Mouse (Mus musculus): ENCODE measurements around the gene Mmp28. TPM values are rescaled to one million over a fixed set of nuclear protein-coding genes. Genes with fewer than 3 reads are reported as not detected.

The Mmp28 gene
- total and polyA plus RNA-seq, 2 experiments from 2014 or later: 1.4 to 5.5 TPM

GRCm38 (mm10) chr11:83472324-83473234 lies 9.7 kb upstream of the Mmp28 start, which contains the start of gene Taf15:
Taf15 (plus strand) TSS chr11:83473086.
- H3K27ac ChIP-seq (ENCODE audit: low read depth, low read length): peak within 1 kb of the TSS; percentile 98
- peak; percentile 79 for TF ChIP-seq CTCF (IDR thresholded peaks at IDR 0.05)
- peaks cover 10% of the 10 kb centered on the region for H3K4me1 ChIP-seq (ENCODE audit: insufficient read depth, low read length)
- peak within 1 kb of the TSS; percentile 93 for H3K4me3 ChIP-seq (ENCODE audit: low read depth, low read length)
- H3K4me2 ChIP-seq (ENCODE audit: low read depth, low read length, poor library complexity, severe bottlenecking): peak within 1 kb of the TSS; percentile 85
- peak; percentile 98 for ATAC-seq (ENCODE audit: low FRiP score)
- under 1% methylated on average over 66 of the region's 66 CpGs for WGBS
- peak; percentile 99 for DNase-seq (ENCODE audit: low spot score)
- H3K36me3 ChIP-seq (ENCODE audit: insufficient read depth, low read length): no peaks in the 10 kb centered on the region
- no peaks in the 10 kb centered on the region for H3K9me3 ChIP-seq (ENCODE audit: low read length)
- H3K9ac ChIP-seq (replicated peaks; ENCODE audit: low read length, poor library complexity, severe bottlenecking): peak within 1 kb of the TSS; percentile 83
- H3K27me3 ChIP-seq (ENCODE audit: insufficient read depth, low read length): no peaks in the 10 kb centered on the region

GRCm38 (mm10) chr11:83471766-83472165 lies 8.9 kb upstream of the Mmp28 start:
- no peaks in the 10 kb centered on the region for H3K27me3 ChIP-seq (ENCODE audit: insufficient read depth, low read length)
- no peaks in the 10 kb centered on the region for H3K9me3 ChIP-seq (ENCODE audit: low read length)
- H3K27ac ChIP-seq (ENCODE audit: low read depth, low read length): no peak overlapping the region
- ATAC-seq (ENCODE audit: low FRiP score) (no peak), DNase-seq (ENCODE audit: low spot score) (no peak)
- H3K4me1 ChIP-seq (ENCODE audit: insufficient read depth, low read length): peaks cover 10% of the 10 kb centered on the region
- WGBS: 81% methylated on average over 2 of the region's 2 CpGs
- no peak overlapping the region for H3K9ac ChIP-seq (replicated peaks; ENCODE audit: low read length, poor library complexity, severe bottlenecking)
- H3K4me3 ChIP-seq (ENCODE audit: low read depth, low read length): peak overlapping the region; percentile 93; the same call in 1 of the 2 replicates
- TF ChIP-seq CTCF (IDR thresholded peaks at IDR 0.05): no peak
- peak overlapping the region; percentile 85 for H3K4me2 ChIP-seq (ENCODE audit: low read depth, low read length, poor library complexity, severe bottlenecking)
- no peaks in the 10 kb centered on the region for H3K36me3 ChIP-seq (ENCODE audit: insufficient read depth, low read length)

- 96% methylated on average over 3 of the region's 3 CpGs for WGBS
- H3K9me3 ChIP-seq (ENCODE audit: low read length): no peaks in the 10 kb centered on the region
- no peak for DNase-seq (ENCODE audit: low spot score)
- no peak for ATAC-seq (ENCODE audit: low FRiP score)
- H3K4me3 ChIP-seq (ENCODE audit: low read depth, low read length): no peak overlapping the region
- no peak overlapping the region for H3K4me2 ChIP-seq (ENCODE audit: low read depth, low read length, poor library complexity, severe bottlenecking)
- H3K4me1 ChIP-seq (ENCODE audit: insufficient read depth, low read length): no peaks in the 10 kb centered on the region; the same call in 1 of the 2 replicates
- peaks cover 10% of the 10 kb centered on the region for H3K27me3 ChIP-seq (ENCODE audit: insufficient read depth, low read length)
- H3K27ac ChIP-seq (ENCODE audit: low read depth, low read length): no peak overlapping the region
- H3K36me3 ChIP-seq (ENCODE audit: insufficient read depth, low read length): no peaks in the 10 kb centered on the region
- no peak overlapping the region for H3K9ac ChIP-seq (replicated peaks; ENCODE audit: low read length, poor library complexity, severe bottlenecking)
- no peak for TF ChIP-seq CTCF (IDR thresholded peaks at IDR 0.05)
Observed at GRCm38 (mm10) chr11:83468765-83469164, 5.9 kb upstream of the Mmp28 start.

GRCm38 (mm10) chr11:83467120-83467652 lies 4.3 kb upstream of the Mmp28 start:
- ATAC-seq (ENCODE audit: low FRiP score): no peak
- no peak for TF ChIP-seq CTCF (IDR thresholded peaks at IDR 0.05)
- H3K27ac ChIP-seq (ENCODE audit: low read depth, low read length): no peak overlapping the region

GRCm38 (mm10) chr11:83465976-83466375 lies 3.1 kb upstream of the Mmp28 start:
- no peak for TF ChIP-seq CTCF (IDR thresholded peaks at IDR 0.05)
- Histone ChIP-seq H3K36me3 (ENCODE audit: insufficient read depth, low read length) (no peaks in the 10 kb centered on the region), H3K9ac (replicated peaks; ENCODE audit: low read length, poor library complexity, severe bottlenecking) (no peak overlapping the region), H3K27me3 (ENCODE audit: insufficient read depth, low read length) (peaks cover 15% of the 10 kb centered on the region), H3K4me2 (ENCODE audit: low read depth, low read length, poor library complexity, severe bottlenecking) (no peak overlapping the region), H3K4me3 (ENCODE audit: low read depth, low read length) (no peak overlapping the region), H3K9me3 (ENCODE audit: low read length) (no peaks in the 10 kb centered on the region), H3K4me1 (ENCODE audit: insufficient read depth, low read length) (no peaks in the 10 kb centered on the region; the same call in 1 of the 2 replicates), H3K27ac (ENCODE audit: low read depth, low read length) (no peak overlapping the region)
- 29% methylated on average over 2 of the region's 2 CpGs for WGBS
- DNase-seq (ENCODE audit: low spot score) (peak; percentile 86), ATAC-seq (ENCODE audit: low FRiP score) (no peak; the same call in 1 of the 2 replicates)

More at GRCm38 (mm10) chr11:83467120-83467652, 4.3 kb upstream of the Mmp28 start:
- Histone ChIP-seq H3K36me3 (ENCODE audit: insufficient read depth, low read length) (no peaks in the 10 kb centered on the region), H3K27me3 (ENCODE audit: insufficient read depth, low read length) (peaks cover 13% of the 10 kb centered on the region), H3K9ac (replicated peaks; ENCODE audit: low read length, poor library complexity, severe bottlenecking) (no peak overlapping the region), H3K4me3 (ENCODE audit: low read depth, low read length) (no peak overlapping the region), H3K9me3 (ENCODE audit: low read length) (no peaks in the 10 kb centered on the region), H3K4me2 (ENCODE audit: low read depth, low read length, poor library complexity, severe bottlenecking) (no peak overlapping the region), H3K4me1 (ENCODE audit: insufficient read depth, low read length) (no peaks in the 10 kb centered on the region; the same call in 1 of the 2 replicates)
- WGBS: 56% methylated on average over 11 of the region's 11 CpGs
- peak; percentile 80 for DNase-seq (ENCODE audit: low spot score)
